Mouse (Mus musculus) embryo, embryonic 11 days (tissue): Measurements from ENCODE around the gene Farp1.

Experiments
- DNase-seq: peaks from one replicate; pipeline ENCODE4 v3.0.0-alpha.2; 2015

Gene Farp1

GRCm38 (mm10) chr14:121148088-121148785 lies 113.2 kb downstream of the Farp1 start:
- DNase-seq = no peak

GRCm38 (mm10) chr14:121149984-121150383 lies 115.0 kb downstream of the Farp1 start:
- DNase-seq = no peak

GRCm38 (mm10) chr14:121151837-121152236 lies 116.8 kb downstream of the Farp1 start:
- DNase-seq = no peak

- DNase-seq = no peak
Measured at GRCm38 (mm10) chr14:121152771-121153170, 117.8 kb downstream of the Farp1 start.

GRCm38 (mm10) chr14:121153260-121153659 lies 118.3 kb downstream of the Farp1 start:
- no peak for DNase-seq

- no peak for DNase-seq
Measured at GRCm38 (mm10) chr14:121155173-121155572, 120.2 kb downstream of the Farp1 start.

GRCm38 (mm10) chr14:121158616-121159015 lies 123.6 kb downstream of the Farp1 start:
- DNase-seq = no peak

- no peak for DNase-seq
Measured at GRCm38 (mm10) chr14:121162822-121163221, 127.8 kb downstream of the Farp1 start.

- no peak for DNase-seq
Measured at GRCm38 (mm10) chr14:121164866-121165265, 129.9 kb downstream of the Farp1 start.

GRCm38 (mm10) chr14:121165408-121166037 lies 130.5 kb downstream of the Farp1 start:
- no peak for DNase-seq

GRCm38 (mm10) chr14:121166038-121166436 lies 131.0 kb downstream of the Farp1 start:
- DNase-seq = no peak

GRCm38 (mm10) chr14:121168716-121169115 lies 133.7 kb downstream of the Farp1 start:
- DNase-seq = no peak

GRCm38 (mm10) chr14:121170321-121170720 lies 135.3 kb downstream of the Farp1 start:
- no peak for DNase-seq

GRCm38 (mm10) chr14:121172065-121173036 lies 137.4 kb downstream of the Farp1 start:
- DNase-seq = peak; percentile 26

GRCm38 (mm10) chr14:121175385-121175784 lies 140.4 kb downstream of the Farp1 start:
- no peak for DNase-seq

- DNase-seq = no peak
Measured at GRCm38 (mm10) chr14:121175861-121176260, 140.9 kb downstream of the Farp1 start.

- DNase-seq = no peak
Measured at GRCm38 (mm10) chr14:121177907-121178306, 142.9 kb downstream of the Farp1 start.

GRCm38 (mm10) chr14:121180611-121181010 lies 145.6 kb downstream of the Farp1 start:
- no peak for DNase-seq

GRCm38 (mm10) chr14:121181798-121182197 lies 146.8 kb downstream of the Farp1 start:
- DNase-seq = no peak

GRCm38 (mm10) chr14:121182967-121183366 lies 148.0 kb downstream of the Farp1 start:
- no peak for DNase-seq

- DNase-seq = no peak
Measured at GRCm38 (mm10) chr14:121183414-121184130, 148.6 kb downstream of the Farp1 start.

GRCm38 (mm10) chr14:121184351-121184750 lies 149.4 kb downstream of the Farp1 start:
- no peak for DNase-seq
